Mouse (Mus musculus) liver, adult 2 months (tissue): ENCODE measurements around the gene Rph3al.

Source experiments
- CTCF ChIP-seq: fragments of 200-500 bp; IDR thresholded peaks from 2 replicates; pipeline ENCODE4 v1.5.1; 2011; ENCODE audit warnings: low read depth, low read length, control low read depth
- POLR2A ChIP-seq: fragments of 200-500 bp; IDR thresholded peaks from 2 replicates; pipeline ENCODE4 v1.6.1; 2011; ENCODE audit warnings: low read length, control low read depth; ENCODE audit not compliant: insufficient read depth; ENCODE audit errors: extremely low read depth

DNA sequence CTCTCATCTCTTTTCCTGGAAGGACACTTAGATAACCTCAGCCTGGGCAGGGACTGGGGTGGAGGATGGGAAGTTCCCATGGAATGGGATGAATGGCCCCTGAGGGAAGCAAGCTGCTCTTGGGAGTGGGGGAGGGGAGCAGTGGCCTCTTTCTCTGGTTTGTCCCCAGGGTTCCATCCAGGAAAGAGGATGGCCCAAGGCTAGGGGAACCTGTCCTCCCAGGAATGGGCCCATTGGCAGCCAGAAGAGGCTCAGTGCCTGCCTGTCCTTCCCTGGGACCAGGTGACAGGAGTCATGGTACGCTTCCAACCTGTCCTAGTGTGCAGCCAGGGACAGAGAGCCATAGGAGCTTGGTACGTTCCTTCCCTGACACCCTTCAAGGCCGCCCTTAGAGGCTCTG is 96.7 kb downstream of the Rph3al start:
- TF ChIP-seq POLR2A (no peak), CTCF (no peak)
